Mouse (Mus musculus) kidney, embryonic 15.5 days (tissue): ENCODE data around the gene S100a14. TPM values are rescaled to one million over a fixed set of nuclear protein-coding genes. Genes with fewer than 3 reads are reported as not detected.

Experiments
- ATAC-seq: fragments of 200-750 bp; cut with Nextera tagmentation; replicated peaks from 2 replicates; pipeline ENCODE4 v1.8.0; 2017; ENCODE audit warnings: moderate TSS enrichment; ENCODE audit not compliant: low FRiP score
- H3K27ac ChIP-seq: fragments of 300-500 bp; sonication (generic); 2 replicates; pipeline ENCODE4 v1.5.1; 2015; ENCODE audit warnings: mild to moderate bottlenecking, inconsistent platforms
- H3K27me3 ChIP-seq: fragments of 300-500 bp; sonication (generic); 2 replicates; pipeline ENCODE4 v1.6.1; 2015; ENCODE audit warnings: inconsistent platforms
- H3K36me3 ChIP-seq: fragments of 300-500 bp; sonication (generic); 2 replicates; pipeline ENCODE4 v1.6.1; 2015; ENCODE audit warnings: inconsistent platforms
- H3K4me1 ChIP-seq: fragments of 300-500 bp; sonication (generic); 2 replicates; pipeline ENCODE4 v1.6.1; 2015; ENCODE audit warnings: inconsistent platforms
- H3K4me2 ChIP-seq: fragments of 300-500 bp; sonication (generic); 2 replicates; pipeline ENCODE4 v1.6.1; 2015; ENCODE audit warnings: moderate library complexity, mild to moderate bottlenecking, inconsistent platforms
- H3K4me3 ChIP-seq: fragments of 300-500 bp; sonication (generic); replicated peaks from 2 replicates; pipeline ENCODE4 v1.5.1; 2015; ENCODE audit warnings: mild to moderate bottlenecking, inconsistent platforms
- H3K9ac ChIP-seq: fragments of 300-500 bp; sonication (generic); 2 replicates; pipeline ENCODE4 v1.6.1; 2015; ENCODE audit warnings: mild to moderate bottlenecking, inconsistent platforms
- H3K9me3 ChIP-seq: fragments of 300-500 bp; sonication (generic); replicated peaks from 2 replicates; pipeline ENCODE4 v1.6.1; 2016; ENCODE audit warnings: inconsistent platforms
- WGBS: fragments of 180-500 bp; shearing (Covaris S2); methylation state at CpG from one replicate; pipeline ENCODE4 v1.1.7; 2015; ENCODE audit warnings: mixed read lengths; 5-methylcytosine and 5-hydroxymethylcytosine counted together
- polyA plus RNA-seq: library from polyadenylated mRNA; unstranded; fragments of >200 nt; fragmentation: Nextera tagmentation; extraction: Ambion mirVana; gene quantifications from 2 replicates; pipeline ENCODE4 v1.2.1, GENCODE M21; 2015

The S100a14 gene
- polyA plus RNA-seq, 1 experiment from 2014 or later = 3.8 TPM

GRCm38 (mm10) chr3:90574691-90575090, 48.0 kb downstream of the S100a14 start:
- Histone ChIP-seq H3K36me3 (no peaks in the 10 kb centered on the region), H3K27me3 (no peaks in the 10 kb centered on the region), H3K27ac (no peak overlapping the region), H3K4me2 (no peak overlapping the region), H3K4me1 (0 out of 2 replicates have a peak, but pooled peaks cover 4% of the 10 kb centered on the region), H3K4me3 (no peak overlapping the region), H3K9ac (no peak overlapping the region), H3K9me3 (no peaks in the 10 kb centered on the region)
- WGBS = 85% methylated on average over 5 of the region's 5 CpGs
- ATAC-seq = no peak

- no peak overlapping the region for H3K4me2 ChIP-seq
- H3K9ac ChIP-seq = no peak overlapping the region
- 0 out of 2 replicates have a peak, but pooled peaks cover 4% of the 10 kb centered on the region for H3K4me1 ChIP-seq
- no peaks in the 10 kb centered on the region for H3K36me3 ChIP-seq
- no peaks in the 10 kb centered on the region for H3K27me3 ChIP-seq
- H3K9me3 ChIP-seq = no peaks in the 10 kb centered on the region
- ATAC-seq = no peak
- 66% methylated on average over 3 of the region's 3 CpGs for WGBS
- H3K4me3 ChIP-seq = no peak overlapping the region
- no peak overlapping the region for H3K27ac ChIP-seq
Observed at GRCm38 (mm10) chr3:90575320-90575719, 48.7 kb downstream of the S100a14 start.

- H3K4me3 ChIP-seq = no peak overlapping the region
- WGBS = 66% methylated on average over 10 of the region's 10 CpGs
- H3K9me3 ChIP-seq = no peaks in the 10 kb centered on the region
- 0 out of 2 replicates have a peak, but pooled peaks cover 4% of the 10 kb centered on the region for H3K4me1 ChIP-seq
- no peaks in the 10 kb centered on the region for H3K27me3 ChIP-seq
- H3K9ac ChIP-seq = no peak overlapping the region
- no peak for ATAC-seq
- H3K36me3 ChIP-seq = no peaks in the 10 kb centered on the region
- peak overlapping the region; percentile 51; the same call in 1 of the 2 replicates for H3K27ac ChIP-seq
- H3K4me2 ChIP-seq = no peak overlapping the region
Observed at GRCm38 (mm10) chr3:90576351-90577001, 49.8 kb downstream of the S100a14 start.

Other genes with a start within 250 kb of the S100a14 start
- gene Gatad2b, start 233.7 kb upstream of the S100a14 start, polyA plus RNA-seq = 12.8 and 16.2 TPM in 2 replicates
- 15.4 and 17.3 TPM in 2 replicates for gene Slc27a3, start 136.9 kb upstream of the S100a14 start, polyA plus RNA-seq
- 32.9 and 38.1 TPM in 2 replicates for gene Ints3, start 93.2 kb upstream of the S100a14 start, polyA plus RNA-seq
- 13.6 and 16.2 TPM in 2 replicates for gene Npr1, start 61.0 kb upstream of the S100a14 start, polyA plus RNA-seq
- gene Ilf2, start 50.7 kb upstream of the S100a14 start, polyA plus RNA-seq = 236 and 238 TPM in 2 replicates
- 69.9 and 70.6 TPM in 2 replicates for gene Snapin, start 35.8 kb upstream of the S100a14 start, polyA plus RNA-seq
- 149 and 152 TPM in 2 replicates for gene Chtop, start 17.4 kb upstream of the S100a14 start, polyA plus RNA-seq
- gene S100a1, start 12.5 kb upstream of the S100a14 start, polyA plus RNA-seq = 79.4 and 87.1 TPM in 2 replicates
- gene S100a13, start 12.4 kb upstream of the S100a14 start, polyA plus RNA-seq = 39.8 and 40.5 TPM in 2 replicates
- 190 and 192 TPM in 2 replicates for gene S100a16, start 10.4 kb downstream of the S100a14 start, polyA plus RNA-seq
- not detected in 2 replicates for gene S100a3, start 33.7 kb downstream of the S100a14 start, polyA plus RNA-seq
- gene S100a2, start 63.4 kb downstream of the S100a14 start, polyA plus RNA-seq = not detected in 2 replicates
- gene Gm42674, start 75.0 kb downstream of the S100a14 start, polyA plus RNA-seq = not detected in 2 replicates
- 4.2 and 6.4 TPM in 2 replicates for gene S100a4, start 76.9 kb downstream of the S100a14 start, polyA plus RNA-seq
- 0.46 TPM in 1 of 2 replicates, not detected in the other for gene S100a5, start 81.7 kb downstream of the S100a14 start, polyA plus RNA-seq
- gene S100a6, start 86.0 kb downstream of the S100a14 start, polyA plus RNA-seq = 168 and 169 TPM in 2 replicates
- 0.16 and 0.17 TPM in 2 replicates for gene S100a7a, start 127.2 kb downstream of the S100a14 start, polyA plus RNA-seq
- gene S100a8, start 142.1 kb downstream of the S100a14 start, polyA plus RNA-seq = 34.3 and 50.5 TPM in 2 replicates
- gene S100a9, start 168.9 kb downstream of the S100a14 start, polyA plus RNA-seq = 19.3 and 31.5 TPM in 2 replicates
- not detected in 2 replicates for gene Pglyrp4, start 200.1 kb downstream of the S100a14 start, polyA plus RNA-seq